Mouse (Mus musculus) lung, postnatal 10 days (tissue): ENCODE measurements around the gene Olfr789.

Experiments
- DNase-seq: peaks from one replicate; pipeline ENCODE4 v3.0.0; 2021

The Olfr789 gene

DNA sequence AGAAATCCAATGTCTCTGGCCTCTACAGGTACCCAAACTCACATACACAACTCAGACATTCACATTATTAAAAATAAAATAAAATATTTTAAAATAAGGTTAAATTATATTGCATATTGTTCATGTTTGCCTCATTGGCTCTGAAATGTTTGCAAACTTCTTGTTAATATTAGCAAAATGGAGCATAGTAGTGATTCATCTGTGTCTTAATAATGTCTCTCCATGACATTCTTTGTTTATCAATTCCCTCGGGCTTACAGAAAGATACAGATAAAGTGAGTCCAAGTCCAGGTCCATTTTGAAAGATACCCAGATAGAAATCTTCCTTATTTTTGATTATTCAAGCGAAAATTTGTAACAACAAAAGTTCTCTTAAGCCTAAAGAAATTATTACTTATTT, at the start of gene Olfr789:
Gene Olfr789, plus strand, starts transcription at position 301 of the 400 bp plus-strand sequence.
- DNase-seq = no peak

GRCm38 (mm10) chr10:129461562-129461961, 23.0 kb upstream of the Olfr789 start, which contains the start of gene Olfr787:
Gene Olfr787, plus strand, starts transcription at chr10:129461862.
- no peak for DNase-seq

DNA sequence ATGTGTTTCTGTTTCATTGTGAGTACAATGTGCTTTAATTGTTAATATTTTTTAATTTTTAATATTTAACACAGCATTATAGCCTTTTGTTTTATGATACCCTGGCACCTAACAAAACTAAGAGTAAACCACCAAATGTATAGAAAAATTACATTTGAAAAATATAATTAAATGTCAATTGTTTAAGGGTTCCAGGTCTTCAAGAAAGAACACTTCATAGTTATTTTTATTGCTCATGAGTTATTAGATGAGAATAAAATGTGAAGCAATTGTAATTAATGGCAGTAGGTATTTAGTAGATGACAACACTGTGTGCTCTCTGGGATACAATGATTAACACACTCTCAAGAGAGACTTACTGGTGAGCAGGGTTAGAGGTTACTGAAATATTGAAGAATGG, 13.9 kb upstream of the Olfr789 start, which contains the start of gene Olfr788:
Gene Olfr788, plus strand, starts transcription at position 301 of the 400 bp plus-strand sequence.
- DNase-seq = no peak

GRCm38 (mm10) chr10:129473256-129473655, 11.3 kb upstream of the Olfr789 start:
- DNase-seq = no peak

- no peak for DNase-seq
Observed at GRCm38 (mm10) chr10:129473723-129474122, 10.8 kb upstream of the Olfr789 start.

DNA sequence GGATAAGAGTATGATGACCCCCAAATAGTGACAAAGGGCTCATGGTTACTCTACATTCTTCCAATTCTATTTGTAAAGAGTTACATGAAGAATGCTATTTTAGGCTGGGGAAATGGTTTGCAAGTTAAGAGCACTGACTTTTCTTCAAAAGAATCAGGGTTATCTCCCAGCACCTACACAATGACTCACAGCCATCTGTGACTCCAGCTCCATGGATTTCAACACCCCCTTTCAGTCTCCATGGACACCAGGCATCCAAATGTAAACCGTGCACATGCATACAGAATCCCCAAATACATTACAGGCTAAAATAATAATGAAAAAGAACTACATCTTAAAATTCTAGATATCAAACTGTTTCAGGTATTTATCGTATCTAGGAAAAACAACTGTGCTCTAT, 5.5 kb downstream of the Olfr789 start:
- no peak for DNase-seq

GRCm38 (mm10) chr10:129498192-129498591, 13.6 kb downstream of the Olfr789 start, which contains the start of gene Olfr790:
Gene Olfr790, plus strand, starts transcription at chr10:129498492.
- DNase-seq = no peak

- DNase-seq = no peak
Observed at GRCm38 (mm10) chr10:129521492-129521891, 36.9 kb downstream of the Olfr789 start, which contains the start of gene Olfr791. Gene Olfr791, plus strand, starts transcription at chr10:129521792.

DNA sequence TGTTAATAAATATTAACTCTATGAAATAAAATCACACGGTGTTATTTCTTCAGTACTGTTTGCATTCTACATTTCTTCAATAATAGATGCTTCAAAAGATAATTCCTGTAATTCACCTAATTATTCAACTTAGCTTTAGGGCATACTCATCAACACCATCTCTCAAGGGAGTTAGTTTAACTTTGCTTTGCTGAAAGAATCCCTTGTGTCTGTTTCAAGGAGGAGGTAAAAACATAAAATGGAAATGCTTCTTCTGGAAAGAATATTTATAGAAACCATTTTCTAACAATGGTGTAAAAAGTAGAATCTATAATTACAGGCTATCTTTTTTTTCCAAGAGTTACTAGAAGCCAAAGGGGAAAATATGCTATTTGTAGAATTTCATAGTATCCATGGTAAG, 54.3 kb downstream of the Olfr789 start, which contains the start of gene Olfr792:
Gene Olfr792, plus strand, starts transcription at position 301 of the 400 bp plus-strand sequence.
- DNase-seq = no peak
